Mouse (Mus musculus) embryonic fibroblast, embryonic 13.5 days (primary cell): ENCODE data around the gene Pnlip.

Source experiments
- CTCF ChIP-seq: IDR thresholded peaks from 2 replicates; pipeline ENCODE4 v1.5.1; 2011; ENCODE audit warnings: mild to moderate bottlenecking, control low read depth, low read length, moderate library complexity, borderline replicate concordance; ENCODE audit not compliant: insufficient read depth
- POLR2A ChIP-seq: IDR thresholded peaks from 2 replicates; pipeline ENCODE4 v1.6.1; 2011; ENCODE audit warnings: low read depth, mild to moderate bottlenecking, control low read depth, low read length, moderate library complexity

DNA sequence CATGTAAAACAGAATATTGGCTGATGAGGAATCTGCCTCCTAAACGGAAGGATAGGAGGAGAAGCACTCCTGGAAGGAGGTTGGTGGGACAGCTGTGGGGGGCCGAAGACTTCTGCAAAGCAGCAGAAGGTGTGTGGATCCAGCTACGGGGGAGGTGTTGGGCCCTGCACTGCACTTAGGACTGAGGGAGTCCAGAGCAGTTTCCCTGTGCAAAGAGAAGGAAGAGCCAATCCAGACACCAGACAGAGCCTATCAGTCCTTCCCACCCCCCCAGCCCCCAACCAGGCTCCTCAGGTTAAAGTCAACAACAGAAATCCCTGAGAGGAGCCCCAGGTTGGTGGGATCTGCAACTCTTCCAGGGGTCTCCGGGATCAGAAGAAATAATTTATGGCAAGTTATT, 27.5 kb upstream of the Pnlip start:
- TF ChIP-seq CTCF (no peak), POLR2A (no peak)
